Mouse (Mus musculus): ENCODE results near the gene Ano2. TPM values are rescaled to one million over a fixed set of nuclear protein-coding genes. Genes with fewer than 3 reads are reported as not detected.

Ano2 gene
- polyA plus RNA-seq, 1 experiment from 2014 or later = 0.83 TPM

- Histone ChIP-seq H3K27ac (replicated peaks) (no peak overlapping the region), H3K4me2 (no peak overlapping the region), H3K36me3 (no peaks in the 10 kb centered on the region), H3K27me3 (replicated peaks) (no peaks in the 10 kb centered on the region), H3K4me3 (replicated peaks) (no peak overlapping the region), H3K9ac (replicated peaks) (no peak overlapping the region), H3K9me3 (replicated peaks) (no peaks in the 10 kb centered on the region), H3K4me1 (no peaks in the 10 kb centered on the region)
- no peak for ATAC-seq (ENCODE audit: low FRiP score)
- 79% methylated on average over 10 of the region's 10 CpGs for WGBS
Measured at GRCm38 (mm10) chr6:125747322-125747930, 57.2 kb downstream of the Ano2 start.

DNA sequence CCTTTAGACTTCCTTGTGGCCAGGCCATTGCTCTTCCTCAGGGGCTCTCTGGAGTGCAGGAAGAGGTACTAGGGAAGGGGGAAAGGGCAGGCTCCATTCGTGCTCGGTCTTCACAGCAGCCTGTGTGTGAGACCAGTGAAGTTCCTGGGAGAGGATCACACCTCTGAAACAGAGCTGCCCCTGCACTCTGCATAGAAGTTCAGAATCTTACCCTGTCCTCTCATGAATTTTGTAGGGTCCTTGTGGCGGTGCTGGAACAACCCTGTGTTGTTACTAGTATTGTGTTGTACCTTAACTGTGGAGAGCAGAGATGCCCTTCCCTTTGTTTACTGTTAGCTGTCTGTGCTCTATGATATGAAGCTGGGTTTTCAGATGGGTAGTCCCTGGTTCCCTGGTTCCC, 58.4 kb downstream of the Ano2 start:
- Histone ChIP-seq H3K9ac (replicated peaks) (no peak overlapping the region), H3K27ac (replicated peaks) (no peak overlapping the region), H3K27me3 (replicated peaks) (no peaks in the 10 kb centered on the region), H3K4me3 (replicated peaks) (no peak overlapping the region), H3K4me1 (no peaks in the 10 kb centered on the region), H3K4me2 (no peak overlapping the region), H3K9me3 (replicated peaks) (no peaks in the 10 kb centered on the region), H3K36me3 (no peaks in the 10 kb centered on the region)
- 82% methylated on average over 3 of the region's 3 CpGs for WGBS
- no peak for ATAC-seq (ENCODE audit: low FRiP score)

GRCm38 (mm10) chr6:125762851-125763519, 72.8 kb downstream of the Ano2 start:
- Histone ChIP-seq H3K27ac (replicated peaks) (no peak overlapping the region), H3K4me1 (no peaks in the 10 kb centered on the region), H3K27me3 (replicated peaks) (no peaks in the 10 kb centered on the region), H3K9ac (replicated peaks) (no peak overlapping the region), H3K36me3 (no peaks in the 10 kb centered on the region), H3K4me2 (no peak overlapping the region), H3K9me3 (replicated peaks) (no peaks in the 10 kb centered on the region), H3K4me3 (replicated peaks) (no peak overlapping the region)
- WGBS = 84% methylated on average over 11 of the region's 11 CpGs
- no peak for ATAC-seq (ENCODE audit: low FRiP score)

GRCm38 (mm10) chr6:125773256-125773655, 83.0 kb downstream of the Ano2 start:
- Histone ChIP-seq H3K4me1 (no peaks in the 10 kb centered on the region), H3K27ac (replicated peaks) (no peak overlapping the region), H3K9ac (replicated peaks) (no peak overlapping the region), H3K4me2 (no peak overlapping the region), H3K9me3 (replicated peaks) (no peaks in the 10 kb centered on the region), H3K27me3 (replicated peaks) (no peaks in the 10 kb centered on the region), H3K4me3 (replicated peaks) (no peak overlapping the region), H3K36me3 (no peaks in the 10 kb centered on the region)
- 65% methylated on average over 5 of the region's 5 CpGs for WGBS
- ATAC-seq (ENCODE audit: low FRiP score) = no peak

DNA sequence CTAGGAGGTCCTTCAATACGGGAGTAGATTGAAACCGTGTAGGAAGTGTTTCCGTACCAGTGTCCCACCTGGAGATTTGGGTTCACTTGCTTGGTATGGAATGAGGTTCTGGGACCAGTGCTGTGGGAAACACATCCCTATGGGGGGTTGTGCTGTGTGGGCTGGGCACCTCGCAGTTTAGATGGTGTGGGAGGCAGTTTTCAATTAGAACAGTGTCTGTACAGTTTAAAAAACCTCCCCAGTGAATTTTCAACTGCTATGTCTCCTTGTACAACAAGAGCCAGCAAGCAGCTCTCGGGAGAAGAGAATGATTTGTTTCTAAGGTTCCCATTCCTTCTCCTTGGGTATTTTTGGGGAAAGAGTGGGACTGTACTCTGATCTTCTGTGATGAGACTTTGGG, 86.1 kb downstream of the Ano2 start:
- Histone ChIP-seq H3K9ac (replicated peaks) (no peak overlapping the region), H3K27ac (replicated peaks) (no peak overlapping the region), H3K9me3 (replicated peaks) (no peaks in the 10 kb centered on the region), H3K4me2 (no peak overlapping the region), H3K27me3 (replicated peaks) (no peaks in the 10 kb centered on the region), H3K4me1 (no peaks in the 10 kb centered on the region), H3K36me3 (no peaks in the 10 kb centered on the region), H3K4me3 (replicated peaks) (no peak overlapping the region)
- ATAC-seq (ENCODE audit: low FRiP score) = no peak
- 85% methylated on average over 5 of the region's 5 CpGs for WGBS

GRCm38 (mm10) chr6:125802954-125803353, 112.7 kb downstream of the Ano2 start:
- H3K4me1 ChIP-seq = peaks cover 12% of the 10 kb centered on the region
- no peak overlapping the region for H3K27ac ChIP-seq (replicated peaks)
- H3K4me3 ChIP-seq (replicated peaks) = no peak overlapping the region
- no peaks in the 10 kb centered on the region for H3K36me3 ChIP-seq
- no peak overlapping the region for H3K4me2 ChIP-seq
- 66% methylated on average over 8 of the region's 8 CpGs for WGBS
- H3K9me3 ChIP-seq (replicated peaks) = no peaks in the 10 kb centered on the region
- ATAC-seq (ENCODE audit: low FRiP score) = no peak
- no peak overlapping the region for H3K9ac ChIP-seq (replicated peaks)
- H3K27me3 ChIP-seq (replicated peaks) = no peaks in the 10 kb centered on the region

DNA sequence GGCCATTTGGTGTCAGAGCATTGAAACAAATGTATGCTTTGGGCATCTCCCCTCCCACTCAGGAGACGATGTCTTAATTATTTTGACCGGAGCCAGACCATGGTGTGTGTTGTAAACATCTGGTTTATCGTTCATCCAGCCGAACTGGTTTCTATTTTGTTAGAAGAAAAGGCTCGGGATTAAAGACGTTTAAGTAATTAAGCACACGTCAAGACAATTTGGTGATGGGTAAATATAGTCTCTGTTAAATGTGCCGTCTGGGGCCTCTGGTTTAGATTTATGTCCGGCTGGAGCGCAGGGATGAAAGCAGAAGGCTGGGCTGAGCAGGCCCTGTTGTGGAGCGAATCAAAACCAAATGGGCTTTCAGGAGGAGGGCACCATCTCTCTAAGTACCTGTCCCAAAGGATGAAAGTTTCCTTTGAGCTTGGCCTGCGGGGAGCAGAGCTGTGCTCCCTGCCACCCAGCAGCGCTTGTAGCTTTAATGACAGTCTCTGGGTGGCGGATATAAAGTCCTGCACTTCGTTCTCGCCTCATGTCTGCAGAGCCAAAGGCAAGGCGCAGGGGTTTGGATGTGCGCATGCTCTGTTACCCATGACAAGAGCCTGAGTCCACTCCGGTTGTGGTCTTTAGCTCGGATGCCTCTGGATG, 113.3 kb downstream of the Ano2 start:
- H3K27ac ChIP-seq (replicated peaks) = no peak overlapping the region
- no peak overlapping the region for H3K4me3 ChIP-seq (replicated peaks)
- no peaks in the 10 kb centered on the region for H3K27me3 ChIP-seq (replicated peaks)
- H3K9me3 ChIP-seq (replicated peaks) = no peaks in the 10 kb centered on the region
- H3K36me3 ChIP-seq = no peaks in the 10 kb centered on the region
- WGBS = 32% methylated on average over 20 of the region's 20 CpGs
- H3K4me1 ChIP-seq = peaks cover 12% of the 10 kb centered on the region
- no peak for ATAC-seq (ENCODE audit: low FRiP score)
- peak overlapping the region; percentile 39 for H3K4me2 ChIP-seq
- H3K9ac ChIP-seq (replicated peaks) = no peak overlapping the region

DNA sequence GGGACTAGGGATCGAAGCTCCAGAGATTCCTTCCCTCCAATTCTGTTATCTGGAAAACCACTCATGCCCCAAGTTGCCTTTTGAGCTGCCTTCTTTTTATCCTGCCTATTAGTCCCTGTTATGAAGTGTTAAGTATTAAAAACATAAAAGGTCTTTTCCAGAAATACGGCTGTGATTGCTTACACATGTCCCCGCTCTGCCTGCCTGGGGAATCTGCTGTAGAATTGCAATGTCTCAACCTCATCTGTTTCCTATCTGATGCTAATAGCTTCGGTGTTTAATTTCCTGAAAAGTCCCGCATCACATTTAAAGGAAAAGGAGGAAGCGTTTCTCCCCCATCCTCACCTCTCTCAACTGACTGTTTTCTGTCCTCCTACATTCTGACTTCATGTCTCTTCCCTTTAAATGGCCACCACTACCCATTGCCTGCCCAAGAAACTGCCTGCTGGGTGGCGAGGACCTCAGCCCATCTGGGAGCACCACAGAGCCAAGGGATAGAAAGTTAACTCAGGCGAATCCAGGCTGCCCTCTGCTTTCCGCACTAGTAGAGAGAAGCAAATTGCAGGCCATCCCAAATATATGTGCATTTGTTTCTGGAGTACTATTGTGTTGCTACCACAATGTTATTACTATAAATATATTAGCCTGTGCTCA, 118.9 kb downstream of the Ano2 start:
- no peaks in the 10 kb centered on the region for H3K27me3 ChIP-seq (replicated peaks)
- no peak overlapping the region for H3K27ac ChIP-seq (replicated peaks)
- ATAC-seq (ENCODE audit: low FRiP score) = no peak; the same call in 1 of the 2 replicates
- H3K36me3 ChIP-seq = no peaks in the 10 kb centered on the region
- 0 out of 2 replicates have a peak, but pooled peaks cover 7% of the 10 kb centered on the region for H3K4me1 ChIP-seq
- no peak overlapping the region for H3K9ac ChIP-seq (replicated peaks)
- no peak overlapping the region for H3K4me3 ChIP-seq (replicated peaks)
- no peak overlapping the region for H3K4me2 ChIP-seq
- H3K9me3 ChIP-seq (replicated peaks) = no peaks in the 10 kb centered on the region
- WGBS = 68% methylated on average over 9 of the region's 9 CpGs

- Histone ChIP-seq H3K27me3 (replicated peaks) (no peaks in the 10 kb centered on the region), H3K36me3 (no peaks in the 10 kb centered on the region), H3K4me2 (no peak overlapping the region), H3K9me3 (replicated peaks) (no peaks in the 10 kb centered on the region), H3K4me1 (0 out of 2 replicates have a peak, but pooled peaks cover 7% of the 10 kb centered on the region), H3K9ac (replicated peaks) (no peak overlapping the region), H3K27ac (replicated peaks) (no peak overlapping the region), H3K4me3 (replicated peaks) (no peak overlapping the region)
- ATAC-seq (ENCODE audit: low FRiP score) = no peak
- 29% methylated on average over 2 of the region's 2 CpGs for WGBS
Measured at GRCm38 (mm10) chr6:125811395-125811794, 121.2 kb downstream of the Ano2 start.

GRCm38 (mm10) chr6:125838121-125838520, 147.9 kb downstream of the Ano2 start:
- Histone ChIP-seq H3K27ac (replicated peaks) (no peak overlapping the region), H3K4me2 (no peak overlapping the region), H3K9ac (replicated peaks) (no peak overlapping the region), H3K27me3 (replicated peaks) (no peaks in the 10 kb centered on the region), H3K36me3 (no peaks in the 10 kb centered on the region), H3K4me3 (replicated peaks) (no peak overlapping the region), H3K4me1 (no peaks in the 10 kb centered on the region), H3K9me3 (replicated peaks) (no peaks in the 10 kb centered on the region)
- WGBS = 24% methylated on average over 4 of the region's 4 CpGs
- ATAC-seq (ENCODE audit: low FRiP score) = no peak

DNA sequence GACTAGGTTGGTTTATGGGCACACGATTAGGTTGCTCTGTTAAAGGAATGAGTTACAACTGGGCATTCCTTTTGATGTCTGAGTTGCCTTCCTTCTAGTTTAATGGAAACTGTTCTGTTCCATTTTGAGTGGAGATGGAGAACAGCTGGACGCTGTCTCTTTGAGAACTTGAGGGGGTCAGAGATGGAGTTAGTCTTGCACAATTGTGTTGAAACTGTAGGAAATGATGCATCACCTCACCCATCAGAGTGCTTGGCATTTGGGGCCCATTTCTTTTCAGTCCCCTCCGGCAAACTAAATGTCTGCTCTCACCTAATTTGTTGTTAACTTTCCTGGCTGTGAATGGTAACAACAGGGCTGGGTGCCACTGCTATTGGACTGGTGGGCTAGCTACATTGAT, 151.1 kb downstream of the Ano2 start:
- H3K4me2 ChIP-seq = no peak overlapping the region
- no peak overlapping the region for H3K27ac ChIP-seq (replicated peaks)
- ATAC-seq (ENCODE audit: low FRiP score) = no peak
- H3K9me3 ChIP-seq (replicated peaks) = no peaks in the 10 kb centered on the region
- 77% methylated on average over 3 of the region's 3 CpGs for WGBS
- H3K4me3 ChIP-seq (replicated peaks) = no peak overlapping the region
- H3K4me1 ChIP-seq = no peaks in the 10 kb centered on the region
- H3K27me3 ChIP-seq (replicated peaks) = no peaks in the 10 kb centered on the region
- no peak overlapping the region for H3K9ac ChIP-seq (replicated peaks)
- no peaks in the 10 kb centered on the region for H3K36me3 ChIP-seq

DNA sequence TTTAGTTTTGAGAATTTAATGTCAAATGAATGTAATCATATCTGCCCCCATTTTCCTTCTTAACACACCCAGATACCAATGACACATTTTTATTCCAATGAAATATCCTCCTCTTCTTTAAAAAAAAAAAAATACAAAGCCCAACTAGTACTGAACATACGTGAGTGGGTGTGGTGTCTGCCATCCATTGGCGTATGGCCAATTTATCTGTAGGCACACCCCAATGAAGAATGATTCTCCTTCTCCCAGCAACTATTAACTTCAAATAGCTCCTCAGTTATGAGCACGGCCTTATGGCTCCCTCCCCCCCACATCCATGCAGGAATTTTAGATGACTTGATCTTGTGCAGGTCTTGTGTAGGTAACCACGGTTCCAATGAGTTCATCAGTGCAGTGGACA, 161.0 kb downstream of the Ano2 start:
- H3K27me3 ChIP-seq (replicated peaks) = no peaks in the 10 kb centered on the region
- H3K4me1 ChIP-seq = no peaks in the 10 kb centered on the region
- ATAC-seq (ENCODE audit: low FRiP score) = no peak
- no peak overlapping the region for H3K27ac ChIP-seq (replicated peaks)
- no peaks in the 10 kb centered on the region for H3K36me3 ChIP-seq
- no peak overlapping the region for H3K4me3 ChIP-seq (replicated peaks)
- no peak overlapping the region for H3K4me2 ChIP-seq
- no peak overlapping the region for H3K9ac ChIP-seq (replicated peaks)
- H3K9me3 ChIP-seq (replicated peaks) = no peaks in the 10 kb centered on the region
- WGBS = 81% methylated on average over 4 of the region's 4 CpGs

All from neural tube, embryonic 15.5 days (tissue).